Mouse (Mus musculus) bone marrow, adult 2 months (tissue): ENCODE results near the gene Cers3. TPM values are rescaled to one million over a fixed set of nuclear protein-coding genes. Genes with fewer than 3 reads are reported as not detected.

ENCODE experiments used
- H3K27ac ChIP-seq: fragments of 200-500 bp; 2 replicates; pipeline ENCODE4 v1.5.1; 2012; ENCODE audit warnings: low read depth, mild to moderate bottlenecking, control low read depth, inconsistent platforms, low read length; ENCODE audit not compliant: control insufficient read depth, poor library complexity, insufficient read depth
- H3K4me1 ChIP-seq: fragments of 200-500 bp; 2 replicates; pipeline ENCODE4 v1.6.1; 2011; ENCODE audit warnings: low read length; ENCODE audit not compliant: control insufficient read depth, insufficient read depth
- H3K4me3 ChIP-seq: fragments of 200-500 bp; replicated peaks from 2 replicates; pipeline ENCODE3; 2011; ENCODE audit warnings: mild to moderate bottlenecking, low read depth, low read length, control low read depth; ENCODE audit not compliant: control insufficient read depth
- CTCF ChIP-seq: fragments of 200-500 bp; IDR thresholded peaks from 2 replicates; pipeline ENCODE4 v1.5.1; 2011; ENCODE audit warnings: low read length, control low read depth; ENCODE audit not compliant: control insufficient read depth, insufficient read depth
- POLR2A ChIP-seq: fragments of 200-500 bp; IDR thresholded peaks from 2 replicates; pipeline ENCODE4 v1.6.1; 2011; ENCODE audit warnings: low read depth, mild to moderate bottlenecking, control low read depth, low read length, borderline replicate concordance; ENCODE audit not compliant: control insufficient read depth
- WGBS: fragments of 180-500 bp; shearing (Covaris S2); methylation state at CpG from one replicate; pipeline ENCODE4 v1.1.7; 2018; 5-methylcytosine and 5-hydroxymethylcytosine counted together
- polyA plus RNA-seq: library from polyadenylated mRNA; stranded (reverse); fragments of >200 nt; gene quantifications from 2 replicates; pipeline ENCODE4 v1.2.4, GENCODE M21; 2011; ENCODE audit warnings: low replicate concordance; ENCODE audit not compliant: missing spikeins, insufficient read depth, insufficient read length

Cers3 gene
- polyA plus RNA-seq, 1 experiment, result 0.97 TPM

- WGBS, result 86% methylated on average over 8 of the region's 8 CpGs
- H3K27ac ChIP-seq, result no peak overlapping the region
- H3K4me3 ChIP-seq, result no peak overlapping the region
- no peak for TF ChIP-seq POLR2A
- TF ChIP-seq CTCF, result no peak
- H3K4me1 ChIP-seq, result peaks cover 3% of the 10 kb centered on the region; the same call in 1 of the 2 replicates
These were observed 10.5 kb downstream of the Cers3 start for GRCm38 (mm10) chr7:66753816-66754215.

- TF ChIP-seq POLR2A (no peak), CTCF (no peak)
- Histone ChIP-seq H3K4me3 (no peak overlapping the region), H3K4me1 (peaks cover 3% of the 10 kb centered on the region; the same call in 1 of the 2 replicates), H3K27ac (no peak overlapping the region)
- WGBS, result 40% methylated on average over 7 of the region's 7 CpGs
These were observed 12.3 kb downstream of the Cers3 start for GRCm38 (mm10) chr7:66755611-66756010.

GRCm38 (mm10) chr7:66769902-66770301, 26.6 kb downstream of the Cers3 start:
- 13% methylated on average over 5 of the region's 5 CpGs for WGBS
- no peak overlapping the region for H3K4me3 ChIP-seq
- no peak overlapping the region for H3K27ac ChIP-seq
- no peak for TF ChIP-seq POLR2A
- no peak for TF ChIP-seq CTCF
- H3K4me1 ChIP-seq, result no peaks in the 10 kb centered on the region

- no peaks in the 10 kb centered on the region for H3K4me1 ChIP-seq
- no peak overlapping the region for H3K27ac ChIP-seq
- no peak for TF ChIP-seq CTCF
- no peak for TF ChIP-seq POLR2A
- 56% methylated on average over 3 of the region's 3 CpGs for WGBS
- no peak overlapping the region for H3K4me3 ChIP-seq
These were observed 27.4 kb downstream of the Cers3 start for GRCm38 (mm10) chr7:66770706-66771105.

- TF ChIP-seq POLR2A (no peak), CTCF (no peak)
- 72% methylated on average over 6 of the region's 6 CpGs for WGBS
- no peaks in the 10 kb centered on the region for H3K4me1 ChIP-seq
- no peak overlapping the region for H3K27ac ChIP-seq
- no peak overlapping the region for H3K4me3 ChIP-seq
These were observed 27.9 kb downstream of the Cers3 start for GRCm38 (mm10) chr7:66771252-66771651.

- TF ChIP-seq CTCF (no peak), POLR2A (no peak)
- WGBS, result 74% methylated on average over 2 of the region's 2 CpGs
- H3K4me3 ChIP-seq, result no peak overlapping the region
- H3K27ac ChIP-seq, result no peak overlapping the region
- no peaks in the 10 kb centered on the region for H3K4me1 ChIP-seq
These were observed 36.1 kb downstream of the Cers3 start for GRCm38 (mm10) chr7:66779411-66779810.

GRCm38 (mm10) chr7:66779944-66780942, 36.9 kb downstream of the Cers3 start:
- Histone ChIP-seq H3K4me1 (no peaks in the 10 kb centered on the region), H3K4me3 (no peak overlapping the region), H3K27ac (no peak overlapping the region)
- TF ChIP-seq CTCF, result no peak
- TF ChIP-seq POLR2A, result no peak
- WGBS, result 67% methylated on average over 10 of the region's 10 CpGs

- WGBS, result 76% methylated on average over 3 of the region's 3 CpGs
These were observed 43.2 kb downstream of the Cers3 start for GRCm38 (mm10) chr7:66786476-66786875.

More at GRCm38 (mm10) chr7:66786476-66786875, 43.2 kb downstream of the Cers3 start:
- Histone ChIP-seq H3K4me1 (no peaks in the 10 kb centered on the region), H3K4me3 (no peak overlapping the region), H3K27ac (no peak overlapping the region)
- TF ChIP-seq POLR2A, result no peak
- TF ChIP-seq CTCF, result no peak
